Mouse (Mus musculus) liver, embryonic 12.5 days (tissue): ENCODE data around the gene Cog2. TPM values are rescaled to one million over a fixed set of nuclear protein-coding genes. Genes with fewer than 3 reads are reported as not detected.
A peak's percentile ranks its signal among the peaks of the same experiment; 100 is the strongest.

Source experiments
- ATAC-seq: fragments of 200-750 bp; cut with Nextera tagmentation; 2 replicates; pipeline ENCODE4 v1.8.0; 2017; ENCODE audit warnings: moderate number of reproducible peaks, mild to moderate bottlenecking, moderate library complexity
- H3K27ac ChIP-seq: fragments of 300-500 bp; sonication (generic); 2 replicates; pipeline ENCODE4 v1.5.1; 2016; ENCODE audit warnings: mild to moderate bottlenecking
- H3K27me3 ChIP-seq: fragments of 300-500 bp; sonication (generic); replicated peaks from 2 replicates; pipeline ENCODE4 v1.6.1; 2016; ENCODE audit warnings: mild to moderate bottlenecking, moderate library complexity
- H3K36me3 ChIP-seq: fragments of 300-500 bp; sonication (generic); 2 replicates; pipeline ENCODE4 v1.6.1; 2016; ENCODE audit warnings: mild to moderate bottlenecking, moderate library complexity
- H3K4me1 ChIP-seq: fragments of 300-500 bp; sonication (generic); 2 replicates; pipeline ENCODE4 v1.6.1; 2016
- H3K4me2 ChIP-seq: fragments of 300-500 bp; sonication (generic); 2 replicates; pipeline ENCODE4 v1.6.1; 2016; ENCODE audit warnings: mild to moderate bottlenecking, moderate library complexity
- H3K4me3 ChIP-seq: fragments of 300-500 bp; sonication (generic); 2 replicates; pipeline ENCODE4 v1.5.1; 2016; ENCODE audit warnings: mild to moderate bottlenecking, moderate library complexity
- H3K9ac ChIP-seq: fragments of 300-500 bp; sonication (generic); 2 replicates; pipeline ENCODE4 v1.6.1; 2016; ENCODE audit warnings: mild to moderate bottlenecking, moderate library complexity
- H3K9me3 ChIP-seq: fragments of 300-500 bp; sonication (generic); replicated peaks from 2 replicates; pipeline ENCODE4 v1.6.1; 2016; ENCODE audit warnings: mild to moderate bottlenecking, moderate library complexity
- WGBS: fragments of 180-500 bp; shearing (Covaris S2); methylation state at CpG from one replicate; pipeline ENCODE4 v1.1.7; 2016; ENCODE audit not compliant: insufficient replicate concordance; 5-methylcytosine and 5-hydroxymethylcytosine counted together
- polyA plus RNA-seq: library from polyadenylated mRNA; unstranded; fragments of >200 nt; fragmentation: Nextera tagmentation; extraction: Ambion mirVana; gene quantifications from 2 replicates; pipeline ENCODE4 v1.2.1, GENCODE M21; 2016

The Cog2 gene
- polyA plus RNA-seq, 1 experiment from 2014 or later = 25.2 TPM

DNA sequence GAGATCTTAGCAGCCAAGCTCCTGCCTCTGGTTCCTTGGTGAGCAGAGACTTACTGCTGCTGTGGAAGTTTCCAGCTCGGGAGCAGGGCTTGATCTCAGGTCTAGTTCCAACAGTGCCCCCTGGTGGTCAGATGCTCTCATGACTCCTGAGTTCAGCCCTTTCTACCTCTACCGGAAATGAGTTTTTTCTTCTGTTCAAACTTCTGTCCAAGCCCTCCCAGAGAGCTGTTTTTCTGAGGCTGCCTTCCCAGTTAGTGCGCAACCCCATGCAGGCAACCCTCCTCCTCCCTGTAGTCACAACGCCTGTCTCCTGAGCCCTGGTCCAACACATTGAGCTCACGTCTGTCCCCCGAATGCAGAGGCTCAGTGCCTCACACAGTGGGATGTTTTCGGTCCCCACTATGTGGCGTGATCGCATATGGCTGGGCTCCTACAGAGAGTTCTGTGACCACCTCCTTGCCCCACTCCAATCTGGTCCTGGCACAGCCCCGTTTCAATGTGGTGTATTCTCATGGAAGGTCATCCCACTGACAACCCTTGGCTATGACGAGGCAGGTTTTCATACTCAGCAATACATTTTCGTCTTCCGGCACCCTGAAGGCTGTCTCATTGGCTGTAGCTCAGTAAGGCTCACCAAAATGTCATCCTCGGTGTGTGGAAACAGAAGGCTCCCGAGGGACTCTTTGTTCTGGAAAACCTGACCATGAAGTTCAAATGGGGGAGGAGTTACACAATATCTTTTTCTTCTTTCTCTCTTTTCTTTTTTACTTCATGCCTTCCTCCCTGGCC is 53.2 kb downstream of the Cog2 start:
- no peak for ATAC-seq
- Histone ChIP-seq H3K4me1 (peaks cover 15% of the 10 kb centered on the region), H3K27ac (peak overlapping the region; percentile 67), H3K27me3 (no peaks in the 10 kb centered on the region), H3K4me2 (no peak overlapping the region), H3K9ac (no peak overlapping the region), H3K36me3 (no peaks in the 10 kb centered on the region), H3K9me3 (no peaks in the 10 kb centered on the region), H3K4me3 (no peak overlapping the region)
- 54% methylated on average over 15 of the region's 15 CpGs for WGBS

- H3K9me3 ChIP-seq = no peaks in the 10 kb centered on the region
- no peak for ATAC-seq
- H3K27me3 ChIP-seq = no peaks in the 10 kb centered on the region
- H3K27ac ChIP-seq = no peak within 1 kb of the TSS
- H3K4me3 ChIP-seq = no peak within 1 kb of the TSS
- H3K4me1 ChIP-seq = peaks cover 15% of the 10 kb centered on the region; the same call in 1 of the 2 replicates
- WGBS = 69% methylated on average over 8 of the region's 8 CpGs
- no peak within 1 kb of the TSS for H3K9ac ChIP-seq
- H3K36me3 ChIP-seq = no peaks in the 10 kb centered on the region
- no peak within 1 kb of the TSS for H3K4me2 ChIP-seq
Observed at GRCm38 (mm10) chr8:124575811-124576210, 55.2 kb downstream of the Cog2 start, which contains the start of gene Capn9. TSS of gene Capn9 (plus strand) at chr8:124576111.

DNA sequence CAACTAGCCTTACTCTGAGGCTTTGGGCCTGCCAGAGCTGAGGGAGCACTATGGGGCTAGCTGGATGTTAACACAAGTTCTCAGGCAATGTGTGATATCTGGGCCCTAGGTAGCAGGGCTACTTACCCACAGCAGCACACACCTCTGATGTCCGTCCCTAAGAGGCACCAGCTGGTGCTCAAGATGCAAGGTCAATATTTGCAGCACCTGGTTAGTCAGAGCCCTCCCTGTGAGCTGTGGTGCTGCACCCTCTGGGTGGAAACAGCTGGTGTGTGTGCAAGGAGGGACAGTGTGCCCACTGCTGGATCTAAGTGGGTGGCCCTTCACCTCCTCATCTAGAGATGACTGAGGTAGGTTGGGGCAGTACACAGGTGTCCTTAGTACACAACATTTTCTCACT is 56.2 kb downstream of the Cog2 start:
- 67% methylated on average over 1 of the region's 1 CpGs for WGBS
- no peak for ATAC-seq

GRCm38 (mm10) chr8:124585718-124586425 is 65.3 kb downstream of the Cog2 start:
- no peaks in the 10 kb centered on the region for H3K9me3 ChIP-seq
- H3K4me1 ChIP-seq = 0 out of 2 replicates have a peak, but pooled peaks cover 8% of the 10 kb centered on the region
- no peak overlapping the region for H3K27ac ChIP-seq
- H3K4me2 ChIP-seq = no peak overlapping the region
- ATAC-seq = no peak
- H3K27me3 ChIP-seq = no peaks in the 10 kb centered on the region
- H3K4me3 ChIP-seq = no peak overlapping the region
- no peaks in the 10 kb centered on the region for H3K36me3 ChIP-seq
- 30% methylated on average over 3 of the region's 3 CpGs for WGBS
- H3K9ac ChIP-seq = no peak overlapping the region

More for the DNA sequence above, 56.2 kb downstream of the Cog2 start:
- Histone ChIP-seq H3K9me3 (no peaks in the 10 kb centered on the region), H3K27me3 (no peaks in the 10 kb centered on the region), H3K9ac (no peak overlapping the region), H3K27ac (no peak overlapping the region), H3K4me1 (peaks cover 9% of the 10 kb centered on the region; the same call in 1 of the 2 replicates), H3K4me3 (no peak overlapping the region), H3K4me2 (no peak overlapping the region), H3K36me3 (no peaks in the 10 kb centered on the region)

DNA sequence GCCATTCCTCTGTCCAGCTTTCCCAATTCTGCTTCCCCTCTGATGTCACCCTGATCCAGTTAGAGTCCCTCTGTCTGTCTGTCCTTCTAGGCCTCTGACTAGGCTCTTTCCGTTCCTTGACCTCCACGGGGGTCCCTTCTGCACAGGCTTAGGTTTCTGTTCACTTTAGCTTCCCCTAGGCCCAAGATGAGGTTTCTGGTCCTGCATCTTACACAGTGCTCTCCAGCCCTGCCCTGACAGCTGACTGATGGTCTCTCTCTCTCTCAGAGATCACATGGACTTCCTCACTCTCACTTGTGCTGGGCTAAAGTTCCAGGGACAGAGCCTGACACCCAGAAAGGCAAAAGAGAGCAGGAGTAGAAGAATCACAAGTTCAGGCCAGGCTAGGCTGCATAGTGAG is 66.0 kb downstream of the Cog2 start:
- no peak overlapping the region for H3K9ac ChIP-seq
- H3K27ac ChIP-seq = no peak overlapping the region
- WGBS = 62% methylated on average over 2 of the region's 2 CpGs

DNA sequence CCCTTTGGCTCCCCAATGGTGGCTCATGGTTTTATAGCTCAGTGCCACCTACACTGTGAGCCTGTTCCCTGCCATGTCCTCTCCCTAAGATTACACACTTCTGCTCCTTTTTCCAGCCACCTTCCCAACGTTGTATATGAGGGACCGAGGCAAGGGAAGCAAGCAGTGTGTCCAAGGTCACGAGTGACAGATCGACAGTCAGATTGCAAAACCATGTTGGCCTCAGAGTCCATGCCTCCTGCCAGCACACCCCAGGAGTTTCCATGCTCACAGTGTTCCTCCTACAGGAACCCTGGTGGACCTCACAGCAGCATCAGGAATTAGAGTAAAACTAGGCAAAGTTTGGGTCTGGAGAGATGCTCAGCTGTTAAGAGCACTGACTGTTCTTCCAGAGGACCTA is 68.8 kb downstream of the Cog2 start:
- Histone ChIP-seq H3K4me3 (no peak overlapping the region), H3K9me3 (no peaks in the 10 kb centered on the region), H3K27ac (no peak overlapping the region), H3K36me3 (no peaks in the 10 kb centered on the region), H3K9ac (no peak overlapping the region), H3K4me1 (0 out of 2 replicates have a peak, but pooled peaks cover 8% of the 10 kb centered on the region), H3K4me2 (no peak overlapping the region), H3K27me3 (no peaks in the 10 kb centered on the region)
- WGBS = 45% methylated on average over 4 of the region's 4 CpGs
- ATAC-seq = no peak

More for the DNA sequence above, 66.0 kb downstream of the Cog2 start:
- H3K9me3 ChIP-seq = no peaks in the 10 kb centered on the region
- ATAC-seq = no peak
- H3K27me3 ChIP-seq = no peaks in the 10 kb centered on the region
- H3K36me3 ChIP-seq = no peaks in the 10 kb centered on the region
- no peak overlapping the region for H3K4me3 ChIP-seq
- 0 out of 2 replicates have a peak, but pooled peaks cover 8% of the 10 kb centered on the region for H3K4me1 ChIP-seq
- H3K4me2 ChIP-seq = no peak overlapping the region

Other genes with a start within 250 kb of the Cog2 start
- 0.24 and 0.37 TPM in 2 replicates for gene Pgbd5, start 81.1 kb upstream of the Cog2 start, polyA plus RNA-seq
- gene Agt, start 48.9 kb downstream of the Cog2 start, polyA plus RNA-seq = 23.3 and 25.9 TPM in 2 replicates
- gene Capn9, start 55.3 kb downstream of the Cog2 start, polyA plus RNA-seq = 0.05 TPM in 1 of 2 replicates, not detected in the other
- gene 2310022B05Rik, start 142.6 kb downstream of the Cog2 start, polyA plus RNA-seq = 9.4 and 10.2 TPM in 2 replicates
- 32.4 and 35.4 TPM in 2 replicates for gene Ttc13, start 201.2 kb downstream of the Cog2 start, polyA plus RNA-seq
- gene Arv1, start 201.4 kb downstream of the Cog2 start, polyA plus RNA-seq = 13.3 TPM in 2 replicates
- gene Fam89a, start 231.1 kb downstream of the Cog2 start, polyA plus RNA-seq = 2.9 and 3.2 TPM in 2 replicates